Mouse (Mus musculus): ENCODE results near the gene Hsf2. TPM values are rescaled to one million over a fixed set of nuclear protein-coding genes. Genes with fewer than 3 reads are reported as not detected.
"Not testable (repeated sequence)": the region's sequence is repeated elsewhere in the genome, so short reads cannot be mapped to it uniquely, and the experiment has no call there.

Hsf2 gene
- 45.1 and 48.8 TPM in 2 replicates for polyA plus RNA-seq (2016; fragmentation: Nextera tagmentation; extraction: Ambion mirVana)

DNA sequence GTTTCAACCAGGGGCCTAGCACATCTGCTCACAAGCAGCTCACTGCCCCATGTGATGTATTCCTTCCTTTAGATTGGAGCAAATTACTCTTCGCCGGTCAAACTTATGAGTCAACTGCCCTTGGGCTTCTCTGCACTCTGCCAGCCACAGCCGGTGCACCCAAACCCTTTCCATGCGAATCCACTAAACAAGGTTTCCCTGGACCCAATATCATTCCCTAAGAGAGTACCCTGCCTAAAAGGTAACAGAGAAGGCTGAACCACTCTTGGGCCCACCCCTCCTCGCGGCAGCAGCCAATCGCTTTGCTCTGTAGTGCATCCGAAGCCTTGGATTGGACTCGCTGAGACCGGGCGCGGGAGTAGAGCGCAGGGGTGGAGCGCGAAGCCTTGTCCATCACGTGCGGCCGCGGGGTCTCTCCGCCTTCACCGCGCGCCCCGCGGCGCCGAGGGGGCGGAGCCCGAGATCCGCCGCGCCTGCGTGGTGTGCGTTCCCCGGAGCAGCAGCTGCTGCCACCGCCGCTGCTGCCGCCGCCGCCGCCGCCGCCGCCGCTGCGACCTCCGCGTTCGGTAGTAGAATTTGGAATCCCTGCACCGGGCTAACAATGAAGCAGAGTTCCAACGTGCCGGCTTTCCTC is at the start of gene Hsf2:
Hsf2 (plus strand) TSS at position 478 of the 634 bp plus-strand sequence.
- peak; percentile 99 for ATAC-seq (ENCODE audit: insufficient number of reproducible peaks, insufficient read depth, low FRiP score, low TSS enrichment)

DNA sequence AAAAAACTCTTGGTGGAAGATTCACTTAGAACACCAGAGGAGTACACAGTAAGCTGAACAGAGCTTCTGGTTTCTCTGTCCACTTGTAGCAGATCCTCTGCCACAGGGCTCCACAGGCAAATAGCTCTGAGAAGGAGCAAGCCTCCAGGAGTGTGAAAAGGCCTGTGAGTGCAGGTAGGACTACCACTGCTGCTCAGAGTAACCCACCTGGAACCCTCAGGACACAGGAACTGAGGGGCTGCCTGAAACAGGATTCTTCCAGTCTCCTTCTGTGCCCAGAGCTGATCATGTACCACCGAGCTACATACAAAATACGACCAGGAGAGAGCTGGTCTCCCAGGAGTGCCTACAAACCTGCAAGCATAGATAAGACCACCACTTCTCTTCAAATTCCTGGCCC is 48.3 kb upstream of the Hsf2 start:
- WGBS = 76% methylated on average over 2 of the region's 2 CpGs
- no peaks in the 10 kb centered on the region for H3K36me3 ChIP-seq
- no peaks in the 10 kb centered on the region for H3K9me3 ChIP-seq
- H3K4me1 ChIP-seq = no peaks in the 10 kb centered on the region
- H3K4me3 ChIP-seq = no peak overlapping the region
- H3K4me2 ChIP-seq (replicated peaks) = no peak overlapping the region
- no peak overlapping the region for H3K9ac ChIP-seq
- no peak overlapping the region for H3K27ac ChIP-seq
- no peaks in the 10 kb centered on the region for H3K27me3 ChIP-seq
- peak; percentile 53; the same call in 1 of the 2 replicates for ATAC-seq (ENCODE audit: insufficient number of reproducible peaks, insufficient read depth, low FRiP score, low TSS enrichment)

More for the DNA sequence above, at the start of gene Hsf2:
- H3K27ac ChIP-seq = peak within 1 kb of the TSS; percentile 99
- WGBS = 1% methylated on average over 52 of the region's 52 CpGs
- H3K4me1 ChIP-seq = peaks cover 3% of the 10 kb centered on the region; the same call in 1 of the 2 replicates
- no peaks in the 10 kb centered on the region for H3K27me3 ChIP-seq
- no peaks in the 10 kb centered on the region for H3K9me3 ChIP-seq
- peak within 1 kb of the TSS; percentile 96 for H3K9ac ChIP-seq
- H3K4me2 ChIP-seq (replicated peaks) = peak within 1 kb of the TSS; percentile 55
- H3K36me3 ChIP-seq = no peaks in the 10 kb centered on the region
- H3K4me3 ChIP-seq = peak within 1 kb of the TSS; percentile 90

DNA sequence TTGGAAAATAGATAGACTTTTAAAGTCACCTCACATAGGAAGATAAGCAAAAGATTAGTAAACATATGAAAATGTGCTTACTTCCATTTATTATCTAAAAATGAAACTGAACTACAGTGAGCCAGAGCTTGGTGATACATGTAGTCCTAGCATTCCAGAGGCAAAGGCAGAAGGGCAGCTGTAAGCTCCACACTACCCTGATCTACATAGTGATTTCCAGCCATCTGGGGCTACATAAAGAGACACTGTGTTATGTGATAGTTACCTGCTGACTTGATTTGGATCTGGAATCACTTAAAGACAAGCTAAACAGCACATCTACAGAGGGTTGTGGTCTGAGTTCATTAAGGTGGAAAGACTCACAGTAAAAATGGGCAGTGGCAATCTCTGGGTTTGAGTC is 45.1 kb upstream of the Hsf2 start:
- H3K27ac ChIP-seq = no peak overlapping the region
- H3K4me3 ChIP-seq = no peak overlapping the region
- H3K27me3 ChIP-seq = no peaks in the 10 kb centered on the region
- H3K4me1 ChIP-seq = no peaks in the 10 kb centered on the region
- H3K36me3 ChIP-seq = no peaks in the 10 kb centered on the region
- no peak overlapping the region for H3K9ac ChIP-seq
- H3K9me3 ChIP-seq = no peaks in the 10 kb centered on the region
- no peak for ATAC-seq (ENCODE audit: insufficient number of reproducible peaks, insufficient read depth, low FRiP score, low TSS enrichment)
- H3K4me2 ChIP-seq (replicated peaks) = no peak overlapping the region

DNA sequence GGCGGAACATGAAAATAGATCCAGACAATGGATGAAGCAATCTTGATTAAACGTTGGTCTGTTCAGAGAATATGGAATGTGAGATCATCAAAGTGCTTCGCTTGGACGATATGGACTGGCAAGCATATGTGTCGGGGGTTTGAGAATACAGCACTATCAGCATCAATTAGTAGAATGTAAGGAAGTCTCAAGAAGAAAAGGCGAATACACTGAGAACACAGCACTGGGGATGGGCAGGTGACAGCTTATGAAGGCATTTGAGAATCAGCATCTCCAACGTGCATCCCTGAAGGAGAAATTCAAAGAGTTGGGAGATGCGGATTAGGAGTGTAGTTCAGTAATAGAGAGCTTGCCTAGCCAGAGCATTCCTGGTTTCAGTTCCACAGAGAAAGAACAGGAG is 41.8 kb upstream of the Hsf2 start:
- no peaks in the 10 kb centered on the region for H3K36me3 ChIP-seq
- no peak for ATAC-seq (ENCODE audit: insufficient number of reproducible peaks, insufficient read depth, low FRiP score, low TSS enrichment)
- no peak overlapping the region for H3K27ac ChIP-seq
- no peak overlapping the region for H3K9ac ChIP-seq
- no peak overlapping the region for H3K4me2 ChIP-seq (replicated peaks)
- H3K27me3 ChIP-seq = no peaks in the 10 kb centered on the region
- WGBS = 69% methylated on average over 8 of the region's 8 CpGs
- no peak overlapping the region for H3K4me3 ChIP-seq
- no peaks in the 10 kb centered on the region for H3K9me3 ChIP-seq
- H3K4me1 ChIP-seq = no peaks in the 10 kb centered on the region

DNA sequence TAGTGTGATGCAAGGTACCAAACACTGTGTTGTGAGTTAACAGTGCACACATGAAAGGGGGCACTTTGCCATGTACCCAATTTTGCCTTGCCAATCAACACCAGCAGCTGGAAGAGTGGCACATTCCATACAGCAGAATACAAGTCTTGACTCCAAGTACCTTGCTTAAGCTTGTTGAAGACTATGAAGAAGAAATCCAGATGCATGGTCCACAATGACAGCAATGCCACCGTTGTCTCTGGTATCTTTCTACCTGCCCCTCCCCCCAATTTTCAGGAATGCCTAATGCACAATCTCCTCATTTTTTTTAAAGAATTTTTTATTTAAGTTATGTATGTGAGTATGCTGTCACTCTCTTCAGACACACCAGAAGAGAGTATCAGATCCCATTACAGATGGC is 40.5 kb upstream of the Hsf2 start:
- no peaks in the 10 kb centered on the region for H3K4me1 ChIP-seq
- 87% methylated on average over 1 of the region's 1 CpGs for WGBS
- H3K9me3 ChIP-seq = no peaks in the 10 kb centered on the region
- H3K4me2 ChIP-seq (replicated peaks) = no peak overlapping the region
- H3K27ac ChIP-seq = no peak overlapping the region
- H3K9ac ChIP-seq = no peak overlapping the region
- no peak for ATAC-seq (ENCODE audit: insufficient number of reproducible peaks, insufficient read depth, low FRiP score, low TSS enrichment)
- H3K27me3 ChIP-seq = no peaks in the 10 kb centered on the region
- H3K4me3 ChIP-seq = no peak overlapping the region
- H3K36me3 ChIP-seq = no peaks in the 10 kb centered on the region

DNA sequence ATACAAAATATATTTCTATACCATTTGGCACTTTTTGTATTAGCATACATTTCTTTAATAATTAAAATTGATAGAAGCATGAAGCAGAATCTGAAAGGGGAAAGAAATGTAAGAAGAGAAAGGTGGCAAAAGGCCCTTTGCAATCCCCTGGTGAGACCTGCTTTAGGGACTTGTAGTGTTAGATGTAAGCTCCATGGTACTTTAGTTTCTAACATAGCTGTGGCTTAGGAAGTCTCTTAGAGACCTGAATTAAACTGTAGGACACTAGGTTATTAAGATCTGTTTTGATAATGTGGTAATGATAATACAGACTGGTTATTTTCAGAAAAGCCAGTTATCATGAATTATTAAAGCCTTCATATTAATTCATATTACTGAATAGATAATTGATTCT is 38.5 kb upstream of the Hsf2 start:
- no peak overlapping the region for H3K4me3 ChIP-seq
- no peaks in the 10 kb centered on the region for H3K36me3 ChIP-seq
- no peaks in the 10 kb centered on the region for H3K4me1 ChIP-seq
- no peak for ATAC-seq (ENCODE audit: insufficient number of reproducible peaks, insufficient read depth, low FRiP score, low TSS enrichment)
- no peak overlapping the region for H3K9ac ChIP-seq
- H3K9me3 ChIP-seq = no peaks in the 10 kb centered on the region
- H3K27me3 ChIP-seq = no peaks in the 10 kb centered on the region
- H3K4me2 ChIP-seq (replicated peaks) = no peak overlapping the region
- H3K27ac ChIP-seq = no peak overlapping the region

DNA sequence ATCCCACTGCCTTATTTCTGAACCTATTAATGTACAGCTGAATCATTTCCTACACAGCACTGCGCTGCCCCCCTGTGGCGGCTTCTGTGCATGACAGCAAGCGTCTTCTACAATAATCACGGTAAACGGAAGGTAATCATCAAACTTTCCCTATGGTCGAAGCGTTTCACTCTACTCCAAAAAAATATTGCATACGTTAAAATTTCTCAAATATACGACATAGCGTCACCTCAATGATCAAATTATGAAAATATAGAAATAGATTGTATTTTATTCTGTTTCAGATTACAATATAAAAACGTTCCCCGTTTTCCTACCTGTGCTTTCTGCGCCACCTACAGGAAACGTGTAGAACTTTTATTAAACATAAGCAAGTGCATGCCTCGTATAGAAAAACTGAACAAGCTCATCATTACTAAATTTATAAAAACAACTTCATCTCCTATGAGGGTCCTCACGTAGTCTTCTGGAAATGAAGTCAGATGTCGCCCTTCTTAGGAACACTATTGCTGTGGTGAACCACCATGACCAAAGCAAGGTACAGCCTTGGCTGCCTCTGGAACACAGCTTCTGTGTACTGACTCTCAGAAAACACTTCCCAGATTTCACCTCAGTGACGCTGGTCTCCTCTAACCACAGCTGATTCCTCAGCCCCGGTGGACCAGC is 38.0 kb upstream of the Hsf2 start:
- Histone ChIP-seq H3K4me2 (replicated peaks) (peak overlapping the region; percentile 23; the same call in 1 of the 2 replicates), H3K27ac (no peak overlapping the region), H3K4me1 (no peaks in the 10 kb centered on the region), H3K36me3 (no peaks in the 10 kb centered on the region), H3K9me3 (no peaks in the 10 kb centered on the region), H3K4me3 (peak overlapping the region; percentile 12; the same call in 1 of the 2 replicates), H3K9ac (no peak overlapping the region), H3K27me3 (no peaks in the 10 kb centered on the region)
- ATAC-seq (ENCODE audit: insufficient number of reproducible peaks, insufficient read depth, low FRiP score, low TSS enrichment) = no peak
- WGBS = 4% methylated on average over 19 of the region's 19 CpGs

DNA sequence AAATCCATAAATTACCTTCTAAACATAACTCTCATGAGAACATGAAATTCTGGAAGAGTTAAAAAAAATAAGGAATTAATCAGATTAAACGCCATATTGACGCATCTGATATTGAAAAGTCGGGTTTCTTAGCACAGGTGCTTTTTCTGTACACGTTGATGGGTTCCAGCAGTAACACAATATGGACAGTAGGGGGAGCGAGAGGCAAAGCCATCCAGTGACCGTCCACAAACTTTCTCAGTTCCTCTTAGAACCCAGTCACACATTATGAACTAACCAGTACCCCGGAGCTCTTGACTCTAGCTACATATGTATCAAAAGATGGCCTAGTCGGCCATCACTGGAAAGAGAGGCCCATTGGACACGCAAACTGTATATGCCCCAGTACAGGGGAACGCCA is 22.9 kb upstream of the Hsf2 start:
- not testable (repeated sequence) for H3K4me1 ChIP-seq; H3K36me3 ChIP-seq; H3K27me3 ChIP-seq; ATAC-seq (ENCODE audit: insufficient number of reproducible peaks, insufficient read depth, low FRiP score, low TSS enrichment); H3K4me2 ChIP-seq (replicated peaks); H3K9ac ChIP-seq; H3K27ac ChIP-seq; H3K9me3 ChIP-seq; H3K4me3 ChIP-seq
- 35% methylated on average over 10 of the region's 10 CpGs for WGBS

DNA sequence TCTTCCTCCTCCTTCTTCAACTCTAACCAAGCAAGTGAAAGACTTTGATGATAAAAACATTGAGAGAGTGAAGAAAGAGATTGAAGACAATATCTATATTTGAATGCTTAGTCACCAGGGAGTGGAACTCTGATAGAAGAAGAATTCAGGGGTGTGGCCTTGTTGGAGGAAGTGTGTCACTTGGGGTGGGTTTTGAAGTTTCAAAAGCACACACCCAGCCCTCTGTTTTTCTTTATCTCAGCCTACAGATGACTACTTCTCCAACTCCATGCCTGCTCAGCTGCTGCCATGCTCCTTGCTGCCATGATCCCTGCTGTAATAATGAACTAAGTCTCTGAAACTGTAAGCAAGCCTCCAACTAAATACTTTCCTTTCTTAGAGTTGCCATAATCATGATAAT is 20.4 kb upstream of the Hsf2 start:
- no peak overlapping the region for H3K27ac ChIP-seq
- ATAC-seq (ENCODE audit: insufficient number of reproducible peaks, insufficient read depth, low FRiP score, low TSS enrichment) = no peak

DNA sequence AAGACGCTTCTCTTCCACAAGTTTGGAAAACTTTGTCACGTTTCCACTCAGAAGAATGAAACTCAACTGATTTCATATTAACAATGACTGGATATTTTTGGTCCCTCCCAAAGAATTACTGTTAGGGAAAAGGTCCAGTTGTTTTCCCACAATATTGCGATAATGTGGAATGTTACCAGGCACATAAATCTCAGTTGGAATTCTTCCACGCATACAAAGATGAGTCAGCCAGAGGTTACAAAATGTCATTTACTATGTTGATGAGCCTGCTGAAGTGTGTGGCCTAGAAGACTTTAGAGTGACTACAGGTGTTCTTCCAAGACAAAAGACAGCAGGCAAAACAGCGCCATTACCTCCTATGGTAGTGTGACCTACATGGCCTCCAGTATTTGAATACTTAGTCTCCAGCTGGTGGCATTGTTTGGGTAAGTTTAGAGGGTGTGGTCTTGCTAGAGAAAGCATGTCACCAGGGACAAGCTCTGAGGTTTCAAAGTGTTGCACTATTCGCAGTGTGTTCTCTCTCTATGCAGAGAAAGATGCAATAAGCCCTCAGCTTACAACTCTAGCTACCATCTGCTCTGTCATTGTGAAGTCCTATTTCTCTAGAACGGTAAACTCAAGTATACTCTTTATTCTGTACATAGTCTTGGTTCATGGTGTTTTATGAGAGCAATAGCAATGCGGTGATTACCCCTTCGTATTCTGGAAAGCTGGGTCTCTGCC is 8.9 kb upstream of the Hsf2 start:
- Histone ChIP-seq H3K4me3 (no peak overlapping the region), H3K9me3 (no peaks in the 10 kb centered on the region), H3K27me3 (no peaks in the 10 kb centered on the region), H3K4me2 (replicated peaks) (no peak overlapping the region), H3K27ac (no peak overlapping the region), H3K4me1 (no peaks in the 10 kb centered on the region), H3K36me3 (no peaks in the 10 kb centered on the region), H3K9ac (no peak overlapping the region)
- no peak for ATAC-seq (ENCODE audit: insufficient number of reproducible peaks, insufficient read depth, low FRiP score, low TSS enrichment)
- WGBS = 77% methylated on average over 9 of the region's 9 CpGs

More for the DNA sequence above, 20.4 kb upstream of the Hsf2 start:
- H3K36me3 ChIP-seq = no peaks in the 10 kb centered on the region
- H3K4me1 ChIP-seq = no peaks in the 10 kb centered on the region
- no peak overlapping the region for H3K4me3 ChIP-seq
- H3K9ac ChIP-seq = no peak overlapping the region
- no peak overlapping the region for H3K4me2 ChIP-seq (replicated peaks)
- no peaks in the 10 kb centered on the region for H3K9me3 ChIP-seq
- H3K27me3 ChIP-seq = no peaks in the 10 kb centered on the region

DNA sequence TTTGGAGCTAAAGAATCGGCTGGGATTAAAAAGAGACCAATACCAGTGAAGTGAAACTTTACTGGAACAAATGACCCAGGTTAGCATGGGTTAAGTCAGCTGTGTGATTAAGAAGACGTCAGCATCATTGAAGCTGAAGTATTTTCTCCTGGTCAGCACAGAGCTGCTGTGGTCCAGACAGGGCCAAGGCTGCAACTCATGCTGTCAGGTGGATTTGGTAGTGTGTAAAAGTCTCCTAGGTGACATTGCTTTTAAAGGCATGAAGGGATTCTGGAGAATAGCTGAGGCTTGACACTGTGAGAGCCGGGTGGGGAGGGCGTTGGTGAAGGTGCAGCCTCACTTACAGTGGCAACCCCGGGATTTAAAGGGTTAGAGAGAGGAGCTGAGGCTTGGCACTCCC is 4.5 kb upstream of the Hsf2 start:
- Histone ChIP-seq H3K9ac (no peak overlapping the region), H3K9me3 (no peaks in the 10 kb centered on the region), H3K27ac (no peak overlapping the region), H3K4me3 (no peak overlapping the region), H3K36me3 (no peaks in the 10 kb centered on the region), H3K4me2 (replicated peaks) (no peak overlapping the region), H3K27me3 (no peaks in the 10 kb centered on the region), H3K4me1 (no peaks in the 10 kb centered on the region)
- ATAC-seq (ENCODE audit: insufficient number of reproducible peaks, insufficient read depth, low FRiP score, low TSS enrichment) = no peak
- WGBS = 38% methylated on average over 5 of the region's 5 CpGs

DNA sequence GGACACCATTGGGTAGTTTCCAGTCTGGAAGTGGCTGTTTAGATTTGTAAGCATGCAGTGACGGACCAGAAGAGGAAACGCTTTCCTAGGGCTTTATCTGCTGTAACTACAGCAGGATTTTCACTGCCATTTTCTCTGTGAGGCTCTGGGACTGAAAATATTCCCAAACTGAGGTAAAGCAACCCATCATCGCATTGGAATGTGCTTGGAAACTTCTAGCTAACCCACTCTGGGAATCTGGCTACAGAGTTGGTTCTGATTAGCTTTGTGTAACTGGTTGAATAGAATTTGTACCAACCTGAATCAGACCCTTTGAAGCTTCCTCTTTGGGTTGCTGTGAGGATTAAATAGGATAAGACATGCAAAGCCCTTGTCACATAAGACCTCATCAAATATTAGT is 1.4 kb upstream of the Hsf2 start:
- H3K4me1 ChIP-seq = peaks cover 3% of the 10 kb centered on the region; the same call in 1 of the 2 replicates
- WGBS = 85% methylated on average over 3 of the region's 3 CpGs
- H3K4me3 ChIP-seq = no peak overlapping the region
- H3K27me3 ChIP-seq = no peaks in the 10 kb centered on the region
- no peaks in the 10 kb centered on the region for H3K36me3 ChIP-seq
- H3K9me3 ChIP-seq = no peaks in the 10 kb centered on the region
- H3K4me2 ChIP-seq (replicated peaks) = no peak overlapping the region
- ATAC-seq (ENCODE audit: insufficient number of reproducible peaks, insufficient read depth, low FRiP score, low TSS enrichment) = no peak
- no peak overlapping the region for H3K27ac ChIP-seq
- H3K9ac ChIP-seq = no peak overlapping the region

Data from embryonic facial prominence, embryonic 12.5 days (tissue).